Mouse (Mus musculus) liver, embryonic 14.5 days (tissue): ENCODE measurements at regions not wholly inside any gene's neighbourhood (a gene's known extent, or its start where the extent isn't known, plus 50 kb on each side); places are given as distances from the start of the nearest gene placed in this dataset.

Source experiments
- CTCF ChIP-seq: IDR thresholded peaks from 2 replicates; pipeline ENCODE4 v1.5.1; 2016; ENCODE audit warnings: antibody characterized with exemption, low read depth, control low read depth
- EP300 ChIP-seq: IDR thresholded peaks from 2 replicates; pipeline ENCODE4 v1.6.1; 2016; ENCODE audit warnings: antibody characterized with exemption, low read depth

DNA sequence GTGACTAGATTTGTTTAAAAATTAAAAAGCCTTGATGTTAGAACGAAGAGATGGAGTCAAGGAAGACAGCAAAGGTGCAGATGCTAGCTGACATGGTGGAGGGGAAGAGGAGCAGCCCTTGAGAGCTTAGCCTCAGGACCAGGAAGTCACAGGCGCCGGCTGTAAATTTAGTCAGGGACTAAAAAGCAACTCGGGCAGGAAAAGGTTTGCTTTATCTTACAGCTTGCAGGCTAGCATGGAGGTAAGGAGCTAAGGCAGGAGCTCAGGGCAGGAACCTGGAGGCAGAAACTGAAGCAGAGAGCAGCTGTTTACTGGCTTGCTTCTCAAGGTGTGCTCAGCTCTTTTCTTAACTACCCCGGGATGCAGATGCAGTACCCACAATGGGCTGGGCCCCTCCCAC, 68.3 kb upstream of the Tmem150c start:
- TF ChIP-seq EP300 = no peak
- TF ChIP-seq CTCF = no peak
